In genomic region chr7:12913556-12913955, GRCm38 (mm10) we compare ENCODE assay signal across 9 mouse cellular contexts. TPM values are rescaled to one million over a fixed set of nuclear protein-coding genes. Genes with fewer than 3 reads are reported as not detected.
DNase-seq lines count a peak whose midpoint lies in the region; ATAC-seq and TF ChIP-seq lines count a peak whose summit lies in the region.
"Had no signal": no experiment of that assay in that cellular context is flagged by ENCODE, and none has a peak within 500 bp of the region (broad histone marks: within the 10 kb centered on the region; RNA-seq: fewer than 3 reads in every experiment).

No protein-coding gene starts in this region.

- no peak overlapping the region for H3K4me2 ChIP-seq in liver, embryonic 12.5 days
- H3K4me2 ChIP-seq in forebrain, embryonic 16.5 days (ENCODE audit: low read length) = no peak overlapping the region
- H3K4me2 ChIP-seq: embryonic facial prominence, embryonic 13.5 days had no signal

- H3K4me3 ChIP-seq in liver, adult 2 months (ENCODE audit: insufficient read depth, low read depth, low read length) = no peak overlapping the region
- H3K4me3 ChIP-seq in liver, embryonic 12.5 days = no peak overlapping the region
- no peak overlapping the region for H3K4me3 ChIP-seq in forebrain, embryonic 16.5 days (replicated peaks; ENCODE audit: low read length)
- H3K4me3 ChIP-seq: embryonic facial prominence, embryonic 13.5 days had no signal

- no peaks in the 10 kb centered on the region for H3K36me3 ChIP-seq in liver, adult 2 months (ENCODE audit: control insufficient read depth, insufficient read depth, low read length)
- H3K36me3 ChIP-seq in liver, embryonic 12.5 days = peaks cover 2% of the 10 kb centered on the region
- H3K36me3 ChIP-seq in forebrain, embryonic 16.5 days (ENCODE audit: control insufficient read depth, insufficient read depth) = no peaks in the 10 kb centered on the region

- TF ChIP-seq POLR2A in liver, adult 2 months (IDR thresholded peaks at IDR 0.05; ENCODE audit: extremely low read depth, insufficient read depth, low read length) = no peak

- no peak overlapping the region for H3K27ac ChIP-seq in liver, adult 2 months (replicated peaks; ENCODE audit: insufficient read depth, low read depth, low read length)
- no peak overlapping the region for H3K27ac ChIP-seq in liver, embryonic 12.5 days
- H3K27ac ChIP-seq in forebrain, embryonic 16.5 days (ENCODE audit: low read length) = no peak overlapping the region
- H3K27ac ChIP-seq: embryonic facial prominence, embryonic 13.5 days had no signal

- H3K9me3 ChIP-seq in liver, embryonic 12.5 days (replicated peaks) = no peaks in the 10 kb centered on the region
- no peaks in the 10 kb centered on the region for H3K9me3 ChIP-seq in forebrain, embryonic 16.5 days (ENCODE audit: control insufficient read depth, low read length)
- H3K9me3 ChIP-seq: embryonic facial prominence, embryonic 13.5 days had no signal

- no peak overlapping the region for H3K9ac ChIP-seq in liver, adult 2 months (ENCODE audit: low read depth, low read length)
- H3K9ac ChIP-seq in liver, embryonic 12.5 days = no peak overlapping the region
- H3K9ac ChIP-seq in forebrain, embryonic 16.5 days (replicated peaks; ENCODE audit: low read depth, low read length) = no peak overlapping the region
- H3K9ac ChIP-seq: embryonic facial prominence, embryonic 13.5 days had no signal

- H3K79me2 ChIP-seq in liver, adult 2 months (ENCODE audit: control insufficient read depth, insufficient read depth, low read length) = no peaks in the 10 kb centered on the region

- H3K4me1 ChIP-seq in liver, adult 2 months (ENCODE audit: control insufficient read depth, insufficient read depth, low read length) = peaks cover 3% of the 10 kb centered on the region
- peaks cover 12% of the 10 kb centered on the region; the same call in 1 of the 2 replicates for H3K4me1 ChIP-seq in liver, embryonic 12.5 days
- H3K4me1 ChIP-seq in forebrain, embryonic 16.5 days (replicated peaks; ENCODE audit: control insufficient read depth, insufficient read depth, low read length) = peaks cover 4% of the 10 kb centered on the region

- peak; percentile 57 for TF ChIP-seq CTCF in liver, adult 2 months (IDR thresholded peaks at IDR 0.05; ENCODE audit: low read depth, low read length)

- no peaks in the 10 kb centered on the region for H3K27me3 ChIP-seq in liver, adult 2 months (ENCODE audit: control insufficient read depth, insufficient read depth, low read length)
- no peaks in the 10 kb centered on the region for H3K27me3 ChIP-seq in liver, embryonic 12.5 days (replicated peaks)
- H3K27me3 ChIP-seq in forebrain, embryonic 16.5 days (replicated peaks; ENCODE audit: control insufficient read depth, insufficient read depth, low read length) = no peaks in the 10 kb centered on the region
- H3K27me3 ChIP-seq: embryonic facial prominence, embryonic 13.5 days had no signal

- no peak for ATAC-seq in liver, embryonic 12.5 days
- ATAC-seq in forebrain, embryonic 16.5 days = no peak

- peak; percentile 47 for DNase-seq in embryo, embryonic 10 days (ENCODE audit: low spot score)
- DNase-seq in embryo, embryonic 9.5 days (ENCODE audit: extremely low spot score) = no peak
- peak; percentile 57 for DNase-seq in liver, adult 2 months (ENCODE audit: extremely low read depth, low read depth, low spot score)
- DNase-seq in B cell, adult 2 months = peak; percentile 32 to 39
- DNase-seq in embryo, embryonic 11 days = peak; percentile 30
- no peak for DNase-seq in spleen, postnatal 4 days (ENCODE audit: low spot score in 2 of 2)

RNA-seq across cellular contexts. Expression of gene Rps5, which starts 8.5 kb away (rescaled TPM):
- 773 and 998 TPM in 2 replicates for total RNA-seq in liver, adult 2 months (2014; rRNA removed)
- polyA plus RNA-seq in liver, adult 2 months (2012; rRNA removed) = 789 and 798 TPM in 2 replicates
- polyA plus RNA-seq in liver, embryonic 12.5 days (2016; fragmentation: Nextera tagmentation; extraction: Ambion mirVana) = 813 and 821 TPM in 2 replicates
- polyA plus RNA-seq in forebrain, embryonic 16.5 days (2015; fragmentation: Nextera tagmentation; extraction: Ambion mirVana) = 660 and 678 TPM in 2 replicates

RNA-seq across cellular contexts. Expression of gene Rnf225, which starts 13.7 kb away (rescaled TPM):
- 0.09 and 0.47 TPM in 2 replicates for total RNA-seq in liver, adult 2 months (2014; rRNA removed)
- polyA plus RNA-seq in liver, adult 2 months (2012; rRNA removed) = 0.45 and 0.65 TPM in 2 replicates
- 0.24 and 0.43 TPM in 2 replicates for polyA plus RNA-seq in liver, embryonic 12.5 days (2016; fragmentation: Nextera tagmentation; extraction: Ambion mirVana)
- polyA plus RNA-seq in forebrain, embryonic 16.5 days (2015; fragmentation: Nextera tagmentation; extraction: Ambion mirVana) = 0.65 and 0.67 TPM in 2 replicates

RNA-seq across cellular contexts. Expression of gene Zscan22, which starts 15.9 kb away (rescaled TPM):
- 1.2 and 1.5 TPM in 2 replicates for total RNA-seq in liver, adult 2 months (2014; rRNA removed)
- 5.7 and 6.6 TPM in 2 replicates for polyA plus RNA-seq in liver, adult 2 months (2012; rRNA removed)
- polyA plus RNA-seq in liver, embryonic 12.5 days (2016; fragmentation: Nextera tagmentation; extraction: Ambion mirVana) = 5.9 and 6.6 TPM in 2 replicates
- 13.8 and 15.0 TPM in 2 replicates for polyA plus RNA-seq in forebrain, embryonic 16.5 days (2015; fragmentation: Nextera tagmentation; extraction: Ambion mirVana)

RNA-seq across cellular contexts. Expression of gene Zfp128, which starts 32.6 kb away (rescaled TPM):
- total RNA-seq in liver, adult 2 months (2014; rRNA removed) = 1.7 and 2.1 TPM in 2 replicates
- polyA plus RNA-seq in liver, adult 2 months (2012; rRNA removed) = 0.46 and 0.58 TPM in 2 replicates
- 0.86 and 1.0 TPM in 2 replicates for polyA plus RNA-seq in liver, embryonic 12.5 days (2016; fragmentation: Nextera tagmentation; extraction: Ambion mirVana)
- polyA plus RNA-seq in forebrain, embryonic 16.5 days (2015; fragmentation: Nextera tagmentation; extraction: Ambion mirVana) = 9.0 and 10.2 TPM in 2 replicates

RNA-seq across cellular contexts. Expression of gene Zfp324, which starts 52.1 kb away (rescaled TPM):
- 3.9 and 4.1 TPM in 2 replicates for total RNA-seq in liver, adult 2 months (2014; rRNA removed)
- 3.4 and 5.2 TPM in 2 replicates for polyA plus RNA-seq in liver, adult 2 months (2012; rRNA removed)
- 4.4 and 5.1 TPM in 2 replicates for polyA plus RNA-seq in liver, embryonic 12.5 days (2016; fragmentation: Nextera tagmentation; extraction: Ambion mirVana)
- 16.8 and 17.4 TPM in 2 replicates for polyA plus RNA-seq in forebrain, embryonic 16.5 days (2015; fragmentation: Nextera tagmentation; extraction: Ambion mirVana)

Comparison
In these comparisons a context has a peak if more than half of its experiments do, and no peak if none do; other contexts are left out.
1. DNase-seq: peak in embryo, embryonic 10 days (single experiment), liver, adult 2 months (single experiment), B cell, adult 2 months (2 of 2) and embryo, embryonic 11 days (single experiment); none in embryo, embryonic 9.5 days (single experiment) and spleen, postnatal 4 days (0 of 2).